Comparison of ENCODE assay signal across 13 mouse cellular contexts in the genomic region with DNA sequence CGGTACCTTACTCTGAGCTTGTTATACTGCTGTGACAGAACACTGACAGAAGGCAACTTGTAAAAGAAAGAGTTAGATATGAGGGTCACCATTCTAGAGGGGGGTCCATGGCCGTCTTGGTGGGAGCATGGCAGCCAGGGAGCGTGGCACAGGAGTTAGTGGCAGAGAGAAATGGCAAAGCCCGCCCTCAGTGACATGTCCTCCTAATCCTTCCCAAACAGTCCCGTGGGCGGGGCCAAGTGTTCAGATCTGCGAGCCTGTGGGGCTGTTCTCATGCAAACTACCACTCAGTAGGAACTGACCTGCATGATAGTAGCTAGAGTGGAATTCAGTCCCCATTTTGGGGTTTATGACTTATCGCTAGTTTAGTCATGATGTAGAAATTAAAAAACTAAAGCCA.
"Had no signal": no experiment of that assay in that cellular context is flagged by ENCODE, and none has a peak within 500 bp of the region (broad histone marks: within the 10 kb centered on the region; RNA-seq: fewer than 3 reads in every experiment).

No protein-coding gene starts in this region.

- ATAC-seq: midbrain, embryonic 13.5 days; midbrain, embryonic 15.5 days had no signal

- H3K9me3 ChIP-seq: midbrain, embryonic 10.5 days; midbrain, embryonic 13.5 days; midbrain, embryonic 15.5 days; neural tube, embryonic 12.5 days; stomach, embryonic 15.5 days had no signal

- H3K27me3 ChIP-seq: midbrain, embryonic 13.5 days; midbrain, embryonic 15.5 days; neural tube, embryonic 12.5 days; stomach, embryonic 15.5 days had no signal

- H3K4me1 ChIP-seq: midbrain, embryonic 10.5 days; midbrain, embryonic 13.5 days; midbrain, embryonic 15.5 days; neural tube, embryonic 12.5 days; stomach, embryonic 15.5 days had no signal

- H3K4me2 ChIP-seq: lung, embryonic 14.5 days; midbrain, embryonic 13.5 days; midbrain, embryonic 15.5 days; neural tube, embryonic 12.5 days; stomach, embryonic 15.5 days had no signal

- H3K4me3 ChIP-seq: midbrain, embryonic 10.5 days; midbrain, embryonic 13.5 days; midbrain, embryonic 15.5 days; neural tube, embryonic 12.5 days; stomach, embryonic 15.5 days had no signal

- DNase-seq: lung, embryonic 14.5 days; lung, postnatal 10 days; lung, postnatal 4 days; right cerebral cortex, postnatal 14 days; thymus, adult 2 months; thymus, postnatal 25 days; thymus, postnatal 4 days had no signal

- H3K9ac ChIP-seq: lung, embryonic 14.5 days; midbrain, embryonic 13.5 days; midbrain, embryonic 15.5 days; neural tube, embryonic 12.5 days; stomach, embryonic 15.5 days had no signal

- H3K27ac ChIP-seq: midbrain, embryonic 10.5 days; midbrain, embryonic 13.5 days; midbrain, embryonic 15.5 days; neural tube, embryonic 12.5 days; stomach, embryonic 15.5 days; stomach, postnatal 0 days had no signal
